Mouse (Mus musculus) lung, adult 10 weeks (tissue): ENCODE results near the gene Lca5. TPM values are rescaled to one million over a fixed set of nuclear protein-coding genes. Genes with fewer than 3 reads are reported as not detected.

Experiments
- polyA plus RNA-seq: library from polyadenylated mRNA; stranded (reverse); fragments of 350-450 nt; fragmentation: Illumina TruSeq; extraction: RNeasy Lipid Tissue Mini Kit (QIAGEN cat#74804); gene quantifications from one replicate; pipeline ENCODE4 v1.2.3, GENCODE M21; 2014; ENCODE audit warnings: low read depth, low replicate concordance; ENCODE audit not compliant: insufficient read depth

The Lca5 gene
- 1.8 TPM for polyA plus RNA-seq

GRCm38 (mm10) chr9:83440392-83441357 lies at the start of gene Lca5:
Gene Lca5 (minus strand): TSS chr9:83441127.

Other genes starting within 250 kb of the Lca5 start
- gene Sh3bgrl2, start 107.2 kb upstream of the Lca5 start, polyA plus RNA-seq, result 6.7 TPM